Mouse (Mus musculus): ENCODE measurements at regions not wholly inside any gene's neighbourhood (a gene's known extent, or its start where the extent isn't known, plus 50 kb on each side); places are given as distances from the start of the nearest gene placed in this dataset.

- DNase-seq (ENCODE audit: low spot score in 2 of 2), result no peak
Observed at GRCm38 (mm10) chr1:124674420-124674819, 629.1 kb upstream of the Dpp10 start.

GRCm38 (mm10) chr1:124652872-124653271 is 607.5 kb upstream of the Dpp10 start:
- DNase-seq (ENCODE audit: low spot score in 2 of 2), result no peak

- DNase-seq (ENCODE audit: low spot score in 2 of 2), result no peak
Observed at GRCm38 (mm10) chr1:124652251-124652861, 607.0 kb upstream of the Dpp10 start.

- no peak for DNase-seq (ENCODE audit: low spot score in 2 of 2)
Observed at GRCm38 (mm10) chr1:124635246-124635768, 589.9 kb upstream of the Dpp10 start.

GRCm38 (mm10) chr1:124630084-124630483 is 584.7 kb upstream of the Dpp10 start:
- DNase-seq (ENCODE audit: low spot score in 2 of 2), result no peak

- DNase-seq (ENCODE audit: low spot score in 2 of 2), result no peak
Observed at GRCm38 (mm10) chr1:124584620-124585019, 539.3 kb upstream of the Dpp10 start.
